Mouse (Mus musculus) liver, postnatal 0 days (tissue): ENCODE data around the gene Tns2.

Experiments
- CTCF ChIP-seq: sonication (generic); IDR thresholded peaks from 2 replicates; pipeline ENCODE4 v1.5.1; 2016; ENCODE audit warnings: antibody characterized with exemption, low read depth
- EP300 ChIP-seq: IDR thresholded peaks from 2 replicates; pipeline ENCODE4 v1.6.1; 2016; ENCODE audit warnings: antibody characterized with exemption, low read depth, mild to moderate bottlenecking

DNA sequence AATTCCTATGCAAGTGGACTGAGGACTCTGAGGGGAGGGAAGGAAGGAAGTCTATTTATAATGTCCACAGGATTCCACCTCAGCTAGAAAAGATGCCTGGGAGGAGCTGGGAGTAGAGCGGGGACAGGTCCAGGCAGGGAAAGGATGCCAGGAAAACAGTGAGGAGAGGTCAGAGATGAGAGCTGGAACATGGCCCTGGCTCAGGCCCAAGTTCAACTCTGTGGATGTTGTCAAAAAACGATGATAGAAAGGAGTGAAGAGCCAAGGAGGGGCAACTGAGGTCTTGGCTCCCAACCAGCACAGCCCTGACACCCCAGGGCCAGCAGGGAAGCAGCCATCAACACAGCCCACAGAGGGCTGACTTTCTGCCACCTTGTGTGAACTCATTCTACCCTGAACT is 26.1 kb downstream of the Tns2 start:
- TF ChIP-seq CTCF = no peak
- no peak for TF ChIP-seq EP300
